Mouse (Mus musculus) embryonic fibroblast, embryonic 13.5 days (primary cell): Measurements from ENCODE around the gene Mroh2a. TPM values are rescaled to one million over a fixed set of nuclear protein-coding genes. Genes with fewer than 3 reads are reported as not detected.
A peak's percentile ranks its signal among the peaks of the same experiment; 100 is the strongest.

ENCODE experiments used
- H3K27ac ChIP-seq: 2 replicates; pipeline ENCODE4 v1.5.1; 2012; ENCODE audit warnings: low read length, control low read depth, inconsistent platforms; ENCODE audit not compliant: insufficient read depth
- H3K4me1 ChIP-seq: 2 replicates; pipeline ENCODE4 v1.6.1; 2011; ENCODE audit warnings: low read length; ENCODE audit not compliant: control insufficient read depth, insufficient read depth
- H3K4me3 ChIP-seq: 2 replicates; pipeline ENCODE4 v1.5.1; 2011; ENCODE audit warnings: mild to moderate bottlenecking, control low read depth, low read length; ENCODE audit not compliant: insufficient read depth
- CTCF ChIP-seq: IDR thresholded peaks from 2 replicates; pipeline ENCODE4 v1.5.1; 2011; ENCODE audit warnings: mild to moderate bottlenecking, control low read depth, low read length, moderate library complexity, borderline replicate concordance; ENCODE audit not compliant: insufficient read depth
- POLR2A ChIP-seq: IDR thresholded peaks from 2 replicates; pipeline ENCODE4 v1.6.1; 2011; ENCODE audit warnings: low read depth, mild to moderate bottlenecking, control low read depth, low read length, moderate library complexity
- polyA plus RNA-seq: library from polyadenylated mRNA; stranded (reverse); fragments of >200 nt; gene quantifications from 2 replicates; pipeline ENCODE4 v1.2.4, GENCODE M21; 2011; ENCODE audit warnings: low read depth; ENCODE audit not compliant: missing spikeins, insufficient read length

The Mroh2a gene
- polyA plus RNA-seq, 1 experiment: not detected

- TF ChIP-seq CTCF: no peak
- TF ChIP-seq POLR2A: no peak
- Histone ChIP-seq H3K4me3 (no peak overlapping the region), H3K27ac (no peak overlapping the region), H3K4me1 (no peaks in the 10 kb centered on the region)
Observed at GRCm38 (mm10) chr1:88288056-88288788, 61.4 kb downstream of the Mroh2a start.

- no peak overlapping the region for H3K4me3 ChIP-seq
- no peaks in the 10 kb centered on the region for H3K4me1 ChIP-seq
- no peak overlapping the region for H3K27ac ChIP-seq
- no peak for TF ChIP-seq CTCF
- TF ChIP-seq POLR2A: no peak
Observed at GRCm38 (mm10) chr1:88288789-88289127, 62.0 kb downstream of the Mroh2a start.

GRCm38 (mm10) chr1:88289152-88289551 is 62.4 kb downstream of the Mroh2a start:
- Histone ChIP-seq H3K4me1 (no peaks in the 10 kb centered on the region), H3K4me3 (no peak overlapping the region), H3K27ac (no peak overlapping the region)
- no peak for TF ChIP-seq CTCF
- no peak for TF ChIP-seq POLR2A

GRCm38 (mm10) chr1:88289917-88290316 is 63.1 kb downstream of the Mroh2a start:
- H3K4me3 ChIP-seq: no peak overlapping the region
- H3K27ac ChIP-seq: no peak overlapping the region
- TF ChIP-seq CTCF (peak; percentile 82), POLR2A (no peak)
- H3K4me1 ChIP-seq: no peaks in the 10 kb centered on the region

GRCm38 (mm10) chr1:88290511-88290910 is 63.7 kb downstream of the Mroh2a start:
- TF ChIP-seq POLR2A (no peak), CTCF (no peak)
- no peak overlapping the region for H3K27ac ChIP-seq
- H3K4me3 ChIP-seq: no peak overlapping the region
- no peaks in the 10 kb centered on the region for H3K4me1 ChIP-seq

GRCm38 (mm10) chr1:88291409-88292005 is 64.7 kb downstream of the Mroh2a start:
- Histone ChIP-seq H3K4me1 (no peaks in the 10 kb centered on the region), H3K27ac (no peak overlapping the region), H3K4me3 (no peak overlapping the region)
- TF ChIP-seq CTCF (no peak), POLR2A (no peak)

- Histone ChIP-seq H3K27ac (no peak overlapping the region), H3K4me3 (no peak overlapping the region), H3K4me1 (no peaks in the 10 kb centered on the region)
- TF ChIP-seq POLR2A (no peak), CTCF (no peak)
Observed at GRCm38 (mm10) chr1:88292057-88292456, 65.3 kb downstream of the Mroh2a start.

GRCm38 (mm10) chr1:88294650-88295049 is 67.9 kb downstream of the Mroh2a start:
- no peak overlapping the region for H3K4me3 ChIP-seq
- no peaks in the 10 kb centered on the region for H3K4me1 ChIP-seq
- TF ChIP-seq POLR2A (no peak), CTCF (no peak)
- H3K27ac ChIP-seq: no peak overlapping the region

GRCm38 (mm10) chr1:88296171-88296920 is 69.6 kb downstream of the Mroh2a start:
- Histone ChIP-seq H3K4me1 (no peaks in the 10 kb centered on the region), H3K4me3 (no peak overlapping the region), H3K27ac (no peak overlapping the region)
- TF ChIP-seq POLR2A (no peak), CTCF (no peak)

GRCm38 (mm10) chr1:88297480-88298258 is 70.9 kb downstream of the Mroh2a start:
- Histone ChIP-seq H3K4me1 (no peaks in the 10 kb centered on the region), H3K4me3 (no peak overlapping the region), H3K27ac (no peak overlapping the region)
- TF ChIP-seq CTCF (no peak), POLR2A (no peak)
